Mouse (Mus musculus): Measurements from ENCODE around the gene Lims1.
A peak's percentile ranks its signal among the peaks of the same experiment; 100 is the strongest.

The Lims1 gene

GRCm38 (mm10) chr10:58350600-58350999, 27.3 kb downstream of the Lims1 start:
- DNase-seq (ENCODE audit: low read depth, low spot score) = peak; percentile 45

- peak; percentile 60 for DNase-seq (ENCODE audit: low read depth, low spot score)
These were observed 28.4 kb downstream of the Lims1 start for GRCm38 (mm10) chr10:58351670-58352069.

- no peak for DNase-seq (ENCODE audit: low read depth, low spot score)
These were observed 29.1 kb downstream of the Lims1 start for GRCm38 (mm10) chr10:58352364-58352763.

- no peak for DNase-seq (ENCODE audit: low read depth, low spot score)
These were observed 31.3 kb downstream of the Lims1 start for GRCm38 (mm10) chr10:58354561-58354960.

GRCm38 (mm10) chr10:58356460-58356859, 33.2 kb downstream of the Lims1 start:
- no peak for DNase-seq (ENCODE audit: low read depth, low spot score)

- peak; percentile 83 for DNase-seq (ENCODE audit: low read depth, low spot score)
These were observed 35.9 kb downstream of the Lims1 start for GRCm38 (mm10) chr10:58359123-58359522.

- DNase-seq (ENCODE audit: low read depth, low spot score) = no peak
These were observed 36.7 kb downstream of the Lims1 start for GRCm38 (mm10) chr10:58359952-58360351.

- DNase-seq (ENCODE audit: low read depth, low spot score) = peak; percentile 53
These were observed 39.5 kb downstream of the Lims1 start for GRCm38 (mm10) chr10:58362745-58363144.

- DNase-seq (ENCODE audit: low read depth, low spot score) = no peak
These were observed 41.7 kb downstream of the Lims1 start for GRCm38 (mm10) chr10:58364770-58365515.

GRCm38 (mm10) chr10:58368791-58369706, 45.8 kb downstream of the Lims1 start:
- DNase-seq (ENCODE audit: low read depth, low spot score) = no peak

- no peak for DNase-seq (ENCODE audit: low read depth, low spot score)
These were observed 46.4 kb downstream of the Lims1 start for GRCm38 (mm10) chr10:58369707-58370093.

GRCm38 (mm10) chr10:58370143-58370542, 46.9 kb downstream of the Lims1 start:
- DNase-seq (ENCODE audit: low read depth, low spot score) = peak; percentile 72

GRCm38 (mm10) chr10:58370559-58370958, 47.3 kb downstream of the Lims1 start:
- no peak for DNase-seq (ENCODE audit: low read depth, low spot score)

- peak; percentile 54 for DNase-seq (ENCODE audit: low read depth, low spot score)
These were observed 48.1 kb downstream of the Lims1 start for GRCm38 (mm10) chr10:58371279-58371842.

GRCm38 (mm10) chr10:58372430-58373030, 49.3 kb downstream of the Lims1 start:
- no peak for DNase-seq (ENCODE audit: low read depth, low spot score)

- DNase-seq (ENCODE audit: low read depth, low spot score) = no peak
These were observed 50.6 kb downstream of the Lims1 start for GRCm38 (mm10) chr10:58373829-58374228.

- DNase-seq (ENCODE audit: low read depth, low spot score) = peak; percentile 80
These were observed 54.4 kb downstream of the Lims1 start for GRCm38 (mm10) chr10:58377592-58378197.

- no peak for DNase-seq (ENCODE audit: low read depth, low spot score)
These were observed 55.1 kb downstream of the Lims1 start for GRCm38 (mm10) chr10:58378380-58378779.

GRCm38 (mm10) chr10:58379699-58380098, 56.4 kb downstream of the Lims1 start:
- DNase-seq (ENCODE audit: low read depth, low spot score) = no peak

GRCm38 (mm10) chr10:58381904-58382303, 58.6 kb downstream of the Lims1 start:
- DNase-seq (ENCODE audit: low read depth, low spot score) = peak; percentile 16

GRCm38 (mm10) chr10:58382621-58383101, 59.4 kb downstream of the Lims1 start:
- DNase-seq (ENCODE audit: low read depth, low spot score) = no peak

Measured in CD4-positive, CD25-positive, alpha-beta regulatory T cell, adult 2 months (primary cell).